Mouse (Mus musculus): Measurements from ENCODE around the gene Fam171b.
A peak's percentile ranks its signal among the peaks of the same experiment; 100 is the strongest.

Fam171b gene

GRCm38 (mm10) chr2:83812483-83813272, at the start of gene Fam171b:
Fam171b (plus strand) TSS chr2:83812636.
- DNase-seq, result peak; percentile 82

GRCm38 (mm10) chr2:83766058-83766457, 46.4 kb upstream of the Fam171b start:
- DNase-seq, result no peak

GRCm38 (mm10) chr2:83766878-83767277, 45.6 kb upstream of the Fam171b start:
- no peak for DNase-seq

- no peak for DNase-seq
These were observed 44.0 kb upstream of the Fam171b start for GRCm38 (mm10) chr2:83768311-83769047.

GRCm38 (mm10) chr2:83771155-83771812, 41.2 kb upstream of the Fam171b start:
- peak; percentile 21 for DNase-seq

- no peak for DNase-seq
These were observed 20.9 kb upstream of the Fam171b start for GRCm38 (mm10) chr2:83791330-83792073.

GRCm38 (mm10) chr2:83792102-83792501, 20.3 kb upstream of the Fam171b start:
- no peak for DNase-seq

GRCm38 (mm10) chr2:83795766-83796165, 16.7 kb upstream of the Fam171b start:
- DNase-seq, result no peak

- no peak for DNase-seq
These were observed 14.4 kb upstream of the Fam171b start for GRCm38 (mm10) chr2:83797902-83798497.

GRCm38 (mm10) chr2:83813273-83813892, 947 bp downstream of the Fam171b start:
- DNase-seq, result no peak

- DNase-seq, result peak; percentile 52
These were observed 1.6 kb downstream of the Fam171b start for GRCm38 (mm10) chr2:83814009-83814408.

- DNase-seq, result no peak
These were observed 3.7 kb downstream of the Fam171b start for GRCm38 (mm10) chr2:83816147-83816546.

- DNase-seq, result no peak
These were observed 12.7 kb downstream of the Fam171b start for GRCm38 (mm10) chr2:83825161-83825560.

GRCm38 (mm10) chr2:83828895-83829539, 16.6 kb downstream of the Fam171b start:
- DNase-seq, result no peak

- no peak for DNase-seq
These were observed 20.5 kb downstream of the Fam171b start for GRCm38 (mm10) chr2:83832903-83833302.

- no peak for DNase-seq
These were observed 23.1 kb downstream of the Fam171b start for GRCm38 (mm10) chr2:83835313-83836070.

GRCm38 (mm10) chr2:83848495-83848894, 36.1 kb downstream of the Fam171b start:
- no peak for DNase-seq

GRCm38 (mm10) chr2:83853423-83853822, 41.0 kb downstream of the Fam171b start:
- no peak for DNase-seq

- no peak for DNase-seq
These were observed 43.8 kb downstream of the Fam171b start for GRCm38 (mm10) chr2:83856236-83856635.

- no peak for DNase-seq
These were observed 71.5 kb downstream of the Fam171b start for GRCm38 (mm10) chr2:83883850-83884420.

All from right cerebral cortex, postnatal 4 days (tissue).